Mouse (Mus musculus) ES-CJ7 (cell line): Measurements from ENCODE around the gene Sytl3.

Experiments
- DNase-seq: peaks from one replicate; pipeline ENCODE4 v3.0.0; 2011; ENCODE audit warnings: low read depth, low spot score

The Sytl3 gene

DNA sequence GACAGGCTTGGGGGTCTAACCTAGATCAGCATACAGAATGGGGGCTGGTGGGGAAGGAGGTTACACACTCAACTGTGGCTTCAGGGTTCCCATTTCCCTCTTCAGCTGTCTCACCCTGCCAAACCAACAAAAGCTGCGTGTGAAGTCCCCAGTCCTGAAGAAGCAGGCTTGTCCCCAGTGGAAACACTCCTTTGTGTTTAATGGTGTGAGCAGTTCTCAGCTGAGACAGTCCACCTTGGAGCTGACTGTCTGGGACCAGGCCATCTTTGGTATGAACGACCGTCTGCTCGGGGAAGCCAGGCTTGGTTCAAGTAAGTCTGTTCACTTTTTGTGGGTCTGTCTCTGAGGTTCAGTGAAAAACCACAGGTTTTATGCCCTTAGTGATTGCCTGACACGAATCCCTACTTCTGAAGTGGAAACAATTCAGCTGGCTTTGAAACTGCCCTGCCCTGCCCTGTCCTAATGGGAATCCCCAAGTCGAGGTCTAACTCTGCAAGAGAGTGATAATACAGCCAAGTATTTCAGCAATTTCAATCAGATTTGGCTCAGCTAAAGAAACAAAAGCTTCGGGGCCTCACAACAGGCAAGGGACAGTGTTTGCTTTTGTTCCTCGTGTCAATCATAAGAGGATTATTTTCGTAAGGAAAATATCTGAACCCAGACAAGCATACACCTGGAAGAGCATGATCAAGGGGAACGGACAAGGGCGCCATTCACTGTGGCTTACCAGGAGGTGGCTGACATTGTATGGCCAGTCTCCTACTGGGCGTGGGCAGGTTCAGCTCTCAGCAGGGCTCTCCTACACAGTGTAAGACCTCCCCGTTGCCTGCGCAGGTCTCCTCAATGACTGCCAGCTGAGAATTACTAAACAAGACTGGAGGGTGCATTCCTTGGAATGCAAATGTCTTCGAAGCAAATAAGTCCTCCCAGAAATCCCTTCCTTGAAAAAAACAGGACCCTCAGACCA, 77.7 kb downstream of the Sytl3 start:
- DNase-seq, result peak; percentile 42

DNA sequence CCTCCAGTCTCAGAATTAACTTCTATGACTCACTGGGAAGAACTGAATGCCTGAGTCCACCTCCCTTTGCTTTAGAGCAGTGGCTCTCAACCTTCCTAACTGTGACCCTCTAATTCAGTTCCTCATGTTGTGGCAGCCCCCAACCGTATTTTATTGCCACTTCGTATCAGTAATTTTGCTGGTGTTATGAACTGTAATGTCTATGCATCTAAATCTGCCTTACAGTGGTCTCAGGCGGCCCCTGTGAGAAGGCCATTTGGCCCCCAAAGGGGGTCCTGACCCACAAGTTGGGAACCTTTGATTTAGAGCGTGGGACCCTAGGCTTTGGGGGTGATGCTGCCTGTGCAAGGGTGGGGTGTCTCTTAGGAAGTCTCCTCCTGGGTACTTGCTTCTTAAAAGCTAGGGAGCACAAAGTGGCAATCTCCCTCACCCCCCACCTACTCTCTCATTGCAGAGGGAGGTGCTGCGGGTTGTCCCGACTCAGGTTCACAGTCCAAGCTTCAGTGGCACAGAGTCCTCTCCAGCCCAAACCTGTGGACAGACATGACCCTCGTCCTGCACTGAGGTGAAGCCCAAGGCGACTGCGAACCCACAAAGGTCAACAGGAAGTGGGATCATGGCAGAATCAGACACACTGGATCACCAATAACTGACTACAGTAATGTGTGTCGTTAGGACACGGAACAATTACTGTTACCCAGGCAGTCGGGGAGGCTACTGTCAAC, 78.5 kb downstream of the Sytl3 start:
- no peak for DNase-seq

DNA sequence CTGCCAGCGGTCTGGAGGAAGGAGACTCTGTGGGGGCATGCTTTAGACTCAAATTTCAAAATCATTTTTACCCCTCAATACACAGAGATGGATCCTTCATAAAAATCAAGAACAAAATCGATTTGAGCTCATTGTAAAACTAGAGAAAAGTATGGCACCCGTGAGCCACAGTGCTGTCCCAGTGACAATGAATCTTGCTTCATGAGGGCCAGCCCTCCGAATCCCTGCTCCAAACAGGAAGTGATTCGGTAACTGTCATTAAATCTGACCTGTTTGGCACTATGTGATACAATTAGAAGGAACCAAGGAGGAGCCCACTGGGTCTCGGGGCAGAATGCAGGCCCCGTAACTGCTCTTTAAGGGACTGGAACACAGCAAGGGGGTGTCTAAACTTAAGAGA, 79.9 kb downstream of the Sytl3 start:
- DNase-seq, result no peak

DNA sequence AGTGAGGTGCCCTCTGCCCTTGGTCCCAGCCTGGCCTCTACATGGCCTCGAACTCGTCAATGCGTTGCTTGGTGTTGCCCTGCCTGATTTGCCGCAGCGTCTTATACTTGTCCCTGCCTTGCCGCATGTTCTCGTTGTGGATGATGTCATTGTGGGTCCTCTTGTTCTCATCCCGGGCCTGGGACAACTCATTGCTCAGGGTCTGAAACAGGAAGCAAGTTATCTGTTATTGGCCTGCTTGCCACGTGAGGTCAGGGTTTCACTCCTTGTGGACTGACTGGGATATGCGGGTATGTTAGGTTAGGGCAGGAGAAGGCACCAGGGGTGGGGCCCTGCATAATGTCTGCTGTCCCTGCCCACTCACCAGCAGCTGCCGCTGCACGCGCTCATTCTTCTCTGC, 80.4 kb downstream of the Sytl3 start:
- DNase-seq, result peak; percentile 80

DNA sequence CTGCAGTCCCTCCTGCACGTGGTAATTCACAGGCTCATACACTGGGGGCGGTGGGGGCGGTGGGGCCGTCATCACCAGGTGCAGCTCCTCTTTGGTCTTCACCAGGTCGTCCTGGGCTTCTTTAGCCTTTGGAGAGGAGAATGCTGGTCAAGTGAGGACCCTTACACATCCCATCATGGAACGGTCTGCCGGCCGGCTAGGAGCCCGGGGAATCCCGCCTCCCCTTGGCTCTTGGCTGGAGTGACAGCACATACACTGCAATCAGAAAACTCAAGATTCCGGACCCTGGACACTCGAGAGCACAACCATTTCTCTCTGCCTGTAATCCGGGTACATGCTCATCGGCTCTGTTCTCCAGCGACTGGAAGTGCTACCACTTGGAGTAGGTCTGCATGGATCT, 80.9 kb downstream of the Sytl3 start:
- DNase-seq, result peak; percentile 1

DNA sequence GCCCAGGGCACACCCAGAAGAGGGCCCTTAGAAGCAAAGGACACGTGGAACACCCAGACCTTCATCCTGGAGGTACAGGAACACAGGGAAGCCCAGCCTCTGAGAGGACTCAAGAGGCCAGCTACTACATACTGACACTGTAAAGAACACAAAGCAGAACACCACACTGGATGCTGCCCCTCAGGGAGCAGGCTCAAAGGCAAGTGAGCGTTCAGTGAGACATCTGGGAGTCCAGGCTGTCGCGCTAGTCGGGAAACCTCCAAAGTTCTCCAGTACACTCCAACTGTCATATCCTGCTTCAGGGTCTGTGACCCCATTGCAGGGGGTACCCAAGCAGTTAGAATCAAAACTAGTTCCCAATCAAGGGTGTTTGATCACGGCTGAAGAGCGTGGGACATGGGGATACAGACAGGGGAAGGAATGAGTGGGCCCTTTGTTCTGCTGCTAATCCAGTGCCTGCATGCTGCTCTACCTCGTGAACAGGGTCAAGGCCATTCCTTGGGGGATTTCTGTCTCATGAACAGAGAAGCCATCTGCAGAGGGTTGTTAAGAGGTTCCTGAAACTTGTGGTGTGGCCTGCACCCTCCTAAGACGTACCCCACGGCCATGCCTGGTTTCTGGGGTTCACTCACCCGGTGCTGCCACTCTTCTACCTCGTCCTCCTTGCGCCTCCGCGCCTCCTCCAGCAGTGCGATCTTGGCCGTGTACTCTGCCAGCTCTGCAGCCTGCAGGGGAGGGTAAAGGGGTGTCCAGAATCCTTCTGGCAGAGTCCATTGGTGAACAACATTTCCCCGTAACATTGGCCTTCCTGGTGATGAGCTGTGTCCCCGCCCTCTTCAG, 81.7 kb downstream of the Sytl3 start:
- no peak for DNase-seq

DNA sequence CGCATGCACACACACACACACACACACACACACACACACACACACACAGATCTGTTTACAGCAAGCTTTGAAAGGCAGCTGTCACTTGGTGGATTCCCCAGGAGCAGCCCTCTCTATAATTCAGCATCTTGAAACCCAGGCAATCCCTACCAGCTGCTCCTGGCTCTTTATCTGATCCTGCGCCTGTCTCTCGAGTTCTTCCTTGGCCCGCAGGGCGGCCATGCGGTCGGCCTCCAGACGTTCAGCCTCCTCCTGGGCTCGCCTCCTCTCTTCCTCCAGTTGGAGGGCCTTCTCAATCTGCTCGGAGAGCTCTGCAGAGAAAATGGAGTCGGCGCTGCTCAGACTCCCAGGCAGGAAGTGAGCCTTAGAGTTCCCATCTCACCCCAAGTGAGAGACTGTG, 82.4 kb downstream of the Sytl3 start:
- DNase-seq, result no peak

DNA sequence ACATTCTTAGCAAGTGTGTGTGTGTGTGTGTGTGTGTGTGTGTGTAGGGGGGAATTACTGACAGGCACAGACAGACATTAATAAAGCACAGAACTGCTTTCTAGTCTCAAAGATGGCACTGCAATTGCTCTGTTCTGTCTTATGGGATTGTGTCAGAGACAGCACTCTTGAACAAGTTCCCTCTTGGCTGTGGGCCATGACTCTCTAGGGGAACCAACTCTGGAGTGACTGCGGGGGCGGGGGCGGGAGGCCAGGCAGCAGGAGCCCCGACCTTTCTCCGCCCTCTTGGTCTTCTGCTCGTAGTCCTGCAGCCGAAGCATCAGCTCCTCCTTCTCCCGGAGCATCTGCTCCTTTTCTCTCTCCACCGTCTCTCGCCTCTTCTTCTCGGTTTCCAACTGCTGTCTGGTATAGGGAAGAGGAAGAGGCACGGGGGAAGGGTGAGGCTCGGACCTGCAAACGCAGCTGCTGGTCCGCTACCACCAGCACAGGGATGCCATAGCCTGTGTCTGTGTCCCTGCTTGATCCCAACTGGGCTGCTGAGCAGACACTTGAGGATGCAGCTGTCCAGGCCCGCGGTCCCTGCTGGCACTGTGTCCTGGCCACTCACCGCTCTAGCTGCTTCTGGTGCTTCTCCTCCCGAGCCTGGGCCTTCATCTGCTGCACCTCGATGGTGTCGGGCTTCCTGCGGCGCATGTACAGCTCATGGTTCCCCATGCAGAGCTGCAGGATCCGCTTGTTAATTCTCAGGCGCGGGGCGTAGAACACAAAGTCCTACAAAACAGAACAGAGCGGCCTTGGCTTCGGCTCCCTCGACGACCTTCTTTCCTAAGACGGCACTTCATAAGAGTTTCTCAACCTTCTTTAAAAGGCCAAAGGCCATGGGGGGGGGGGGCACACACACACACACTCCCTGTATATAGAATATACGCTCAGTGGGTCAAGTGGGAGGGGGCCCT, 83.5 kb downstream of the Sytl3 start:
- no peak for DNase-seq

DNA sequence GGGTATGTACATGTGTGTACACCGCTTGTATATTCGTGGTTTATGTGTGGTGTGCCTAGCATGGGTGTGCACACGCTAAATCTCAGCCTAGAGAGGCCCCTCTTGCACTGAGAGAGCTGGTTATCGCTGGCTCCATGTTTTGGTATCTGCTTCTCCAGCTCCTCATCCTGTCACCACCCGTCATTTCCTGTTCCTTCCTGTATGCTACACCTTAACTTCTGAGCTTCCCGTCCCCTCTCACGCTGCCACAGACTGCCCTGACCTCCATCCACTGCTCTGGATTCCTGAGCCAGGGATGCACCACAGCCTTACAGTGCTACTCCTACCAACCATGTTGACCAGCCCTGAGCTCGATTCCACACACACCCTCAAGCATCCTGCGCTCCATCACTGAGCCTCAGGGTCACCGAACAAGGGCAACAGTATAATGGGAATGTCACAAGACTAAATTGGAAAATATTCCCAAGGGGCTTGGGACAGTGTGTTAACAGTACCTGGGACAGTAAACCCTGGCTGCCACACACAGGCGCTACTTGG, 84.2 kb downstream of the Sytl3 start:
- DNase-seq, result no peak

DNA sequence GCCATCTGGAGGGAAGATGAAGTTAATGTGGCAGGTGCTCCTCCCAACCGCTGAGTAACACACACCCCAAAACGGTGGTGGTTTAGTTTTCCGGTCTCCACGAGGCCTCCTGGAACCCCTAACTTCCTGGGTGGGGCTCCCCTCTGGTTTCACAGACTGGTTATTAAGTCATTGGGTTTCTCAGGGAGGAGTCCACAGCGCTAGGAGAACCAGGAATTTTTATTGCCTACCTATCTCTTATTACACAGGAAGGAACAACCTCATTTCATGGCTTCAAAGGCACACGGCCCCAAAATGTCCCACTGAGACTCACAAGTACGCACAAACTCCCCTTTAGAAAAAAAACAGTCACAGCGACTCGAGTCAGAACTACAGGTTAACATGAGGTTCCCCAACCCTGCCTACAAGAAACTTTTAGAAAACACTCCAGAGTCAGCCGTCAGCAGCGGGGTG, 84.9 kb downstream of the Sytl3 start:
- DNase-seq, result no peak

DNA sequence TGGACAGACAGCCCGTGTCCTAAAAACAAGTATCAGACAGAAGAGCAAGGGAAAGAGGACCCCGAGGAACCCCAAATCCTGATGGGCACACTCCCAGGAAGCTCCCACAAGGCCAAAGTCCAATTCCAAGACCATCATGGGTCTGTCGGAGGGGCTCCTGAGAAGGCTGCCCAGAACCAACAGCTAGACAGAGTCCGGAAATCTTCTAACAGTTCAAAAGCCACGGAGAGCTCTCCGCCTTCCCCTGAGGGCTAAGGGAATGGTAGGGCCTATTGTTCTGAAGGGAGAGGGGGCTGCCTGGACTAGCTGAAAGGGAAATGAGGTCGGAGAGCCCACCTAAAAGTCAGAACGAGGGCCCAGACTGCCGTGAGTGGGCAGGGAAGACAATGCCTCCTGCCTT, 85.5 kb downstream of the Sytl3 start:
- DNase-seq, result no peak

DNA sequence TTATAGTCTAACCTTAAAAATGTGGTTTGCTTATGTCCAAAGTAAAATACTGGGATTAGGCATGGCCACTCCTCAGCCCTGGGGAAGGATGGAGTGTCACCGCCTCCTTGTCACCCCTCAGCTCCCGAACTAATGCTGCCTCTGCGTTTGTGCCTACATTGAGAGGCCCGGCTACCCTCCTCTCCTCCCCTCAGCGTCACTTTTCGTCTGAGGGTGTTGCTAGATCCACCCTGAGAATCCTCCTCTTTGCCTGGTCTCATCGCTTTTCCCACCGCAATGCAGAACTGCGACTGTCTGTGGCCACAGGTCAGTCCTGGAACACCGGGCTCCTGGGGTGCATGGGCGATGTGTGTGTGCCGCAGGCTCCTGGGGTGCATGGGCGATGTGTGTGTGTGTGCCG, 86.0 kb downstream of the Sytl3 start:
- DNase-seq, result no peak

DNA sequence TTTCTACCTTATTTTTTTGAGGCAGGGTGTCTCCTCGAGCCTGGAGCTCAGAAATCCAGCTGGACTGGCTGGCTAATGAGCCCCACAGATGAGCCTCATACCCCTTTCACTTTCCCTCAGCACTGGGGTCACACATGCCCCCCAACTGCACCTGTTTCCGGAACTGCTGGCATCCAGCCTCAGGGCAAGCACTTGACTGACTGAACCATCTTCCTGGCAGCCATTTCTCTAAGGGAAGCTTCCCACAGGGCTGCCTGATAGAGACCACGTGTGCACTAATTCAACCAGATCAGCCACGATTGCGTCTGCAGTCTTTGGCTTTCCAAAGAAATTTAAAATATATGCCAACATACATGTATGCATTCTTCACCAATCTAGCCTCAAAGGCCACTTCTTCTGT, 86.6 kb downstream of the Sytl3 start:
- DNase-seq, result no peak

DNA sequence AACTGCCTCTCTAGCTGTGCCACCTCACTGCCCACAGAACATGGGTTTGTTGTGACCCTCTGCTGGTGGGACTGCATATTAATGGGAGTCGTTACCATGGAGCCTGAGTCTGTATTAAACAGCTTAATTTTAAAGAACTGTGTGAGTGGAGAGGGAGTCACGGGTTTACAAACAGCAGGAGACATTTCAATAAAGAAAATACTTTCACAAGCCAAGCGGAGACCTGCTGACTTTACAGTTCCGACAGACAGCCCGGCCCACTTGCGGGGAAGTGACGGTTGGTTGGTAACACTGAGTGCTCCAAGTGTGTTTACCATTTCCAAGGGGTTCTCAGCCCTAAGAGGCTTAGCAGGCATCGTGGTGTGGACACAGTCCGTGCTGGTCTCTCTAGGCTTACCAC, 87.1 kb downstream of the Sytl3 start:
- no peak for DNase-seq

DNA sequence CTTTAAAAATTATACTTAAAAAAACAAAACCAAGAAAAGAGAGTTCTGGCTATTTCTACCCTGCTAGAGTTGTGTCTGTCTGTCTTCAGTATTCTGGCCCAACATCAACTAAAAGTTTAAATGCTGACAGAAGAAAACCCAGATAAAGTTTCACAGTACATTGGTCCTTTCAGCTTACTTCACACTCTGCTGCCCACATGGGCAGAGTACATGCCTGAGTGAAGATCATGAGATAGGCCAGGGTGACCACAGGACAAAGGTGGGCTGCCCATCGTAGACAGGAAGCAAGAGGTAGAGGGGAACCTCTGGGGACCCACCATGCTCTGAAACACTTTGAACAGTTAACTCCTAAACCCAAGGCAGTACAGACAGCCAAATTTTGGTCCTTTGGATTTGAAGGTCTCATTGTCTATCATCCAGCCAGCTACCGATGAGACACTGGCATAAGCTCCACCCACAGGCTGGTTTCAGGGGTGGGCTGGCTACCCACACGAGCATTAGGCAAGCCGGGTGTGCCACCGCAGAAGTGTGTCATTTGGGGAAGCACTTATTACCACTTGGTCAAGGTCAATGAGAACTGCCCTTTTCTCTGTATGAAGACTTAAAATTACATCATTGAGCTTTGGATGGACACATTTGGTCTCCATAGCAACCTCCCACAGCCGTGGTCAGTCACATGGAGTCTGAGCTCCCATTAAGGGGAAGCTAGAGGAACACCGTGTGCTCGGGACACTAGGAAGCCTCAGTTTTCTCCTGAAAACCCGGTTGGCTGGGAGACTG, 87.7 kb downstream of the Sytl3 start:
- DNase-seq, result no peak

DNA sequence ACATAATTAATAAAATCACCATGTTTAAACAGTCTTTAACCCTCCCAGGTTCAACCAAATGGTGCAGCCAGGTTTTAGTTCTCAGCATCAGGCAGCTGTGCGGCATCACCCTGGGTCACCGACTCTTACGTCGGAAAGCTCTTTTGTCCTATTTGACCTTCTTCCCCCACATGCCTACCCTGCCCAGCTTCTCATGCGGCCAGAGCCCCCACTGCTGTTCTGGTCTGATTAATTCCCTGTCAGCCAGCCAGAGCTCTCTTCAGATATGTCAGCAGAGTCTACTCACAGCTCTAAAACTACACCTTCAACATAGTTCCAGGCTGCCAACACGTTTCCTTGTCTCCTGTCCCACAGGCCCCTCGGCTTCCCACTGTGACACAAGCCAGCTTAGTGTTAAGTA, 88.6 kb downstream of the Sytl3 start:
- DNase-seq, result no peak

DNA sequence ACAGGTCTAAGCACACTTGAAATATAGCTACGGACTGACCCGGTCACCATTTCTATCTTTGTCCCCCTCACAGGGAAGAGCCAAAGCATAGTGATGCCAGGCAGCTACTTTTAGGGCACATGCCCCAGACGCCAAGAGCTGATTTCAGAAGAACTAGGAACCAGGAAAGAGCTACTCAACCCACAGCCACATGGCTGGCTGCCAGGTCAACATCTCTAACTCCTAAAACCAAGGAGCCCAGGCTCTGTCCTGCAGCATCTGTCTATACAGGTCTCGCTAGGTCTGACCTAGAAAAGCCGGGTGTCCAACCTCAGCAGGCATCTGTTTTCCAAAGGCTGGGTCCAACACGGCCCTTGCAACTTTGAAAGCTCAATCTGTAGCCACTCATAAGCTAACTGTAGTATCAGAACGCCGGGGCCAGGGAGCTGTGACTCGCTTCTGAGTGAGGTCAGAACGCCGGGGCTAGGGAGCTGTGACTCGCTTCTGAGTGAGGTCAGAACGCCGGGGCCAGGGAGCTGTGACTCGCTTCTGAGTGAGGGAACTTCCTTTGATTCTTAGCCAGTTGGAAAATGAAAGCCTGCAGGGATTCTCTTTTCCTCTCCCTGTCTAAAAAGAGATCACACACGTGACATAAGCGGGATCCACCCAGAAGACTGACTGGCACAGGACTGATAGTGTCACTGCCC, 90.0 kb downstream of the Sytl3 start:
- DNase-seq, result no peak

DNA sequence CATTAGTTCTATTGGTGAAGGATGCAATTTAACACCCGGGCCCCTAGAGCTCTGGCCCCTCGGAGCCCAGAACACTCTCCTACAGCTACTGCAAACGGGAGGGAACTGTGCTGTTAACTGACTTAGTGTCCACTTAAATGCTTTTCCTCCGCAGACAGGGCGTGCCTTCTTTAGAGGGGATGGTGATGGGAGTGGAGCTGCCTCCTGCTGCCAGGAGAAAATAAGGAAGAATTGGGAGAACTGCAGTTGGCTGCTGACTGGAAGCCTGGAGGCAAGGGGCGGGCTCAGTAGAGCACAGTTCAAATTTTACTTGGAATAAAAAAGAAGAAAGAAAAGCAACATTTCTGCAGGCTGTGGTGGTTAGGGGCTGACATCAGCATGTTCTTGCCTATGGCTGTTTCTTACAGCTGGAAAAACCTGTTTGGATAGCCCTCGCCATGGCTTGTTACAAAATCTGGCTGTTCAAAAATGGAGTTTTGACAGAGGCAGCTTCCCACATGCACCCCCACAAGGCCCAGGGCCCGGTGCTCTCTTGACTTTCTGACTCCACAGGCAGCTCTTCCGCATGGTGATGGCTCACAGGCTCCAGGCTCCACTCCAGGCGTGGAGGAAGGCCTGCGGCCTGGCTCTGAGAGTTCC, 92.4 kb downstream of the Sytl3 start:
- DNase-seq, result peak; percentile 54

DNA sequence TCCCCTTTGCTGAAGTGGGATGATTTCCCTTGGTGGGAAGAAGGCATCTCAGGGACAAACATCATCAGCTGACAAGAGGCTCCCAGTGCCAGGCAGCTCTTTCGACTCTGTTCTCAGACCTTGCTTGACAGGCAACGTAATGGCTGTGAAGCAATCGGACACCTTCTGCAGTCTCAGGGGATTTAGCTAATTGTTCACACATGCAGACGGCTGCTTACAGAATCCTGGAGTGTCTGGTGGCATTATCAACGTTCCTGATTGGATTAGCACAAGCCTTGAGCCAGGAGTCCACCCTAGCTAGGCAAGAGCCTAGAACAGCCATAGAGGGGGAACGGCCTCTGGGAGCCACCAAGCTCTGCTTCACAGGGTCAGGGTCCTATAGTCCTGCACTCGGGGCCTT, 93.5 kb downstream of the Sytl3 start:
- no peak for DNase-seq
